8 mouse cellular contexts compared by ENCODE assay signal in genomic region chr9:37489446-37490120, GRCm38 (mm10). TPM values are rescaled to one million over a fixed set of nuclear protein-coding genes. Genes with fewer than 3 reads are reported as not detected.
A peak's percentile ranks its signal among the peaks of the same experiment; 100 is the strongest.
DNase-seq lines count a peak whose midpoint lies in the region; ATAC-seq lines count a peak whose summit lies in the region.

No protein-coding gene starts in this region.

- H3K4me3 ChIP-seq in hindbrain, embryonic 14.5 days (replicated peaks; ENCODE audit: low read length) = peak overlapping the region; percentile 100

- H3K4me1 ChIP-seq in hindbrain, embryonic 14.5 days (replicated peaks; ENCODE audit: control insufficient read depth, insufficient read depth, low read length) = peaks cover 22% of the 10 kb centered on the region

- DNase-seq in ZHBTc4 (ENCODE audit: low read depth, low spot score) = peak; percentile 84
- peak; percentile 43 to 50 for DNase-seq in cerebellum, postnatal 25 days
- peak; percentile 11 for DNase-seq in gastrocnemius, adult 18-20 months (ENCODE audit: low spot score)
- DNase-seq in hindbrain, embryonic 14.5 days (ENCODE audit: low spot score) = peak; percentile 36
- DNase-seq in left cerebral cortex, postnatal 36 days (ENCODE audit: low spot score in 2 of 2) = peak; percentile 36 to 49
- DNase-seq in right cerebral cortex, postnatal 36 days (ENCODE audit: low spot score in 2 of 2) = peak; percentile 12 to 13

- H3K27ac ChIP-seq in hindbrain, embryonic 14.5 days = peak overlapping the region; percentile 98

- no peaks in the 10 kb centered on the region for H3K27me3 ChIP-seq in hindbrain, embryonic 14.5 days (ENCODE audit: control insufficient read depth, insufficient read depth, low read length)

- intact Hi-C loops in left cerebral cortex, postnatal 36 days (cut with DNase I) = no loop called here

- H3K4me2 ChIP-seq in hindbrain, embryonic 14.5 days (replicated peaks) = peak overlapping the region; percentile 70

- no peaks in the 10 kb centered on the region for H3K9me3 ChIP-seq in hindbrain, embryonic 14.5 days (ENCODE audit: control insufficient read depth, low read length)

- peak; percentile 76 for ATAC-seq in hindbrain, embryonic 14.5 days (ENCODE audit: low FRiP score)
- ATAC-seq in megakaryocyte-erythroid progenitor cell, adult 5-6 weeks (replicated peaks; ENCODE audit: low FRiP score, low TSS enrichment, poor library complexity, severe bottlenecking) = peak; percentile 53
- ATAC-seq in monocyte, adult 5-6 weeks (replicated peaks; ENCODE audit: insufficient number of reproducible peaks, low FRiP score, low TSS enrichment, poor library complexity, severe bottlenecking) = no peak

- no peaks in the 10 kb centered on the region for H3K36me3 ChIP-seq in hindbrain, embryonic 14.5 days (replicated peaks; ENCODE audit: control insufficient read depth, insufficient read depth)

- H3K9ac ChIP-seq in hindbrain, embryonic 14.5 days = peak overlapping the region; percentile 93

- under 1% methylated on average over 71 of the region's 75 CpGs for WGBS in hindbrain, embryonic 14.5 days

RNA-seq across cellular contexts. Expression of gene Msantd2, which starts 0.5 kb away (rescaled TPM):
- total RNA-seq in gastrocnemius, adult 18-20 months (2021) = 1 to 10 TPM; 3.2 to 5.5 TPM
- polyA plus RNA-seq in hindbrain, embryonic 14.5 days (2014; fragmentation: Nextera tagmentation; extraction: Ambion mirVana) = 29.9 and 36.6 TPM in 2 replicates
- 10 to 100 TPM; 18.8 to 26.6 TPM for total RNA-seq in left cerebral cortex, postnatal 36 days (2021)
- total RNA-seq in megakaryocyte-erythroid progenitor cell, adult 5-6 weeks (2014; fragmentation: Nextera tagmentation) = 15.0 and 36.3 TPM in 2 replicates
- total RNA-seq in megakaryocyte-erythroid progenitor cell, adult 5-6 weeks (2017) = 17.1 and 21.6 TPM in 2 replicates
- total RNA-seq in monocyte, adult 5-6 weeks (2017) = 20.9 to 44.1 TPM (median 28.5 TPM) in 3 replicates

RNA-seq across cellular contexts. Expression of gene Esam, which starts 38.3 kb away (rescaled TPM):
- 10 to 100 TPM; 17.9 to 18.5 TPM for total RNA-seq in gastrocnemius, adult 18-20 months (2021)
- polyA plus RNA-seq in hindbrain, embryonic 14.5 days (2014; fragmentation: Nextera tagmentation; extraction: Ambion mirVana) = 48.3 and 49.3 TPM in 2 replicates
- 10 to 100 TPM; 19.5 to 23.0 TPM for total RNA-seq in left cerebral cortex, postnatal 36 days (2021)
- 0.45 TPM in 1 of 2 replicates, not detected in the other for total RNA-seq in megakaryocyte-erythroid progenitor cell, adult 5-6 weeks (2014; fragmentation: Nextera tagmentation)
- 2.1 and 4.5 TPM in 2 replicates for total RNA-seq in megakaryocyte-erythroid progenitor cell, adult 5-6 weeks (2017)
- 3.2 TPM in 1 of 3 replicates, not detected in the others for total RNA-seq in monocyte, adult 5-6 weeks (2017)

RNA-seq across cellular contexts. Expression of gene Vsig2, which starts 49.5 kb away (rescaled TPM):
- total RNA-seq in gastrocnemius, adult 18-20 months (2021) = under 1 TPM; 0.55 to 0.85 TPM
- polyA plus RNA-seq in hindbrain, embryonic 14.5 days (2014; fragmentation: Nextera tagmentation; extraction: Ambion mirVana) = 0.42 and 1.1 TPM in 2 replicates
- 1 to 10 TPM; 1.4 to 4.1 TPM for total RNA-seq in left cerebral cortex, postnatal 36 days (2021)
- total RNA-seq in megakaryocyte-erythroid progenitor cell, adult 5-6 weeks (2014; fragmentation: Nextera tagmentation) = not detected in 2 replicates
- total RNA-seq in megakaryocyte-erythroid progenitor cell, adult 5-6 weeks (2017) = not detected in 2 replicates
- not detected in 3 replicates for total RNA-seq in monocyte, adult 5-6 weeks (2017)

RNA-seq across cellular contexts. Expression of gene Robo3, which starts 56.5 kb away (rescaled TPM):
- not detected for total RNA-seq in gastrocnemius, adult 18-20 months (2021)
- 13.3 and 20.5 TPM in 2 replicates for polyA plus RNA-seq in hindbrain, embryonic 14.5 days (2014; fragmentation: Nextera tagmentation; extraction: Ambion mirVana)
- 10 to 100 TPM; 21.6 to 33.0 TPM for total RNA-seq in left cerebral cortex, postnatal 36 days (2021)
- total RNA-seq in megakaryocyte-erythroid progenitor cell, adult 5-6 weeks (2014; fragmentation: Nextera tagmentation) = 3.6 and 4.1 TPM in 2 replicates
- total RNA-seq in megakaryocyte-erythroid progenitor cell, adult 5-6 weeks (2017) = 1.1 and 1.3 TPM in 2 replicates
- not detected in 3 replicates for total RNA-seq in monocyte, adult 5-6 weeks (2017)

Comparison
In these comparisons a context has a peak if more than half of its experiments do, and no peak if none do; other contexts are left out.
1. DNase-seq: peak in every context shown above with its lines; median percentile 84 in ZHBTc4; 46 in cerebellum, postnatal 25 days; 42 in left cerebral cortex, postnatal 36 days; 36 in hindbrain, embryonic 14.5 days; 12 in right cerebral cortex, postnatal 36 days; 11 in gastrocnemius, adult 18-20 months.